Mouse (Mus musculus): ENCODE data around the gene Mia.

Mia gene

GRCm38 (mm10) chr7:27159256-27159655, 21.7 kb downstream of the Mia start:
- DNase-seq = peak; percentile 36

GRCm38 (mm10) chr7:27158171-27158570, 22.8 kb downstream of the Mia start:
- DNase-seq = peak; percentile 33

- no peak for DNase-seq
Observed at GRCm38 (mm10) chr7:27156005-27156404, 25.0 kb downstream of the Mia start.

- DNase-seq = peak; percentile 29
Observed at GRCm38 (mm10) chr7:27153205-27153764, 27.7 kb downstream of the Mia start, which contains the start of gene Cyp2t4. TSS of gene Cyp2t4 (plus strand) at chr7:27153714.

GRCm38 (mm10) chr7:27136410-27136996, 44.5 kb downstream of the Mia start:
- DNase-seq = no peak

GRCm38 (mm10) chr7:27133757-27134156, 47.2 kb downstream of the Mia start:
- DNase-seq = no peak

GRCm38 (mm10) chr7:27133156-27133555, 47.8 kb downstream of the Mia start:
- no peak for DNase-seq

GRCm38 (mm10) chr7:27132588-27132987, 48.4 kb downstream of the Mia start:
- peak; percentile 57 for DNase-seq

GRCm38 (mm10) chr7:27131387-27131786, 49.6 kb downstream of the Mia start:
- no peak for DNase-seq

GRCm38 (mm10) chr7:27130521-27131370, 50.2 kb downstream of the Mia start:
- DNase-seq = no peak

GRCm38 (mm10) chr7:27129811-27130210, 51.1 kb downstream of the Mia start:
- no peak for DNase-seq

Data from cerebellum, adult 9-10 months (tissue).